Mouse (Mus musculus) megakaryocyte progenitor cell, adult 5-6 weeks (primary cell): ENCODE data around the gene Slco1a6. TPM values are rescaled to one million over a fixed set of nuclear protein-coding genes. Genes with fewer than 3 reads are reported as not detected.
A peak's percentile ranks its signal among the peaks of the same experiment; 100 is the strongest.

Experiments used
- ATAC-seq: replicated peaks from 2 replicates; pipeline ENCODE4 v1.8.0; 2016; ENCODE audit warnings: mild to moderate bottlenecking, moderate TSS enrichment, inconsistent platforms; ENCODE audit not compliant: poor library complexity
- total RNA-seq, 2 experiments: library from RNA; stranded (forward) in 1 of 2; stranded (reverse) in 1 of 2; fragments of 157-497, 149-512 nt in 1 of 2; fragments of 200-1000 nt in 1 of 2; gene quantifications; 2 replicates each; pipeline versions ENCODE4 v1.2.3 to v1.2.4; 2015 to 2017

Gene Slco1a6
- total RNA-seq, 2 experiments from 2014 or later: not detected

GRCm38 (mm10) chr6:142040306-142041175 lies 167.8 kb downstream of the Slco1a6 start:
- peak; percentile 96 for ATAC-seq

DNA sequence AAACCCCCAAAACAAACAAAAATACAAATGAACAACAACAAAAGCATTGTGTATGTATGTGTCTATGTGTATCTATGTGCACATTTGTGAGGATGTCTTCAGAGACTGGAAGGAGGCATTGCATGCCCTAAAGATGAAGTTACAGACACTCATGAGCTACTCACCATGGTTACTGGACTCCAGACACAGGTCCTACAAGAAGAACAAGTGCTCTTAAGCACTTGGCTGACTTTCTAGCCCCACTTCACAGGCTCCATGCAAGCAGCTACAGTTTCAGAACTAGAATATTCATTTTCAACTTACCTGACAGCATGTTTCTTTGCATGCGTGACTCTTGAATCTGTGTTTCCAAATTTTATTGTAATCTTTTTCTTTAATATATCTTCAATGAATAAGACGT lies 172.6 kb downstream of the Slco1a6 start:
- no peak for ATAC-seq

Other genes with a start within 250 kb of the Slco1a6 start
- not detected in 2 replicates for gene Gm6614, start 197.1 kb downstream of the Slco1a6 start, total RNA-seq (2015)
- gene Gm6614, start 197.1 kb downstream of the Slco1a6 start, total RNA-seq (2017): not detected in 2 replicates
- gene Iapp, start 89.9 kb upstream of the Slco1a6 start, total RNA-seq (2015): not detected in 2 replicates
- gene Iapp, start 89.9 kb upstream of the Slco1a6 start, total RNA-seq (2017): not detected in 2 replicates
- not detected in 2 replicates for gene Slco1a5, start 114.5 kb upstream of the Slco1a6 start, total RNA-seq (2015)
- not detected in 2 replicates for gene Slco1a5, start 114.5 kb upstream of the Slco1a6 start, total RNA-seq (2017)
- 11.1 and 11.3 TPM in 2 replicates for gene Pyroxd1, start 137.1 kb upstream of the Slco1a6 start, total RNA-seq (2015)
- gene Pyroxd1, start 137.1 kb upstream of the Slco1a6 start, total RNA-seq (2017): 11.9 and 16.1 TPM in 2 replicates
- 32.8 and 53.8 TPM in 2 replicates for gene Recql, start 178.6 kb upstream of the Slco1a6 start, total RNA-seq (2015)
- 43.0 and 45.4 TPM in 2 replicates for gene Recql, start 178.6 kb upstream of the Slco1a6 start, total RNA-seq (2017)
- 32.4 and 36.8 TPM in 2 replicates for gene Golt1b, start 178.7 kb upstream of the Slco1a6 start, total RNA-seq (2015)
- 33.1 and 40.1 TPM in 2 replicates for gene Golt1b, start 178.7 kb upstream of the Slco1a6 start, total RNA-seq (2017)
- gene Spx, start 204.9 kb upstream of the Slco1a6 start, total RNA-seq (2015): not detected in 2 replicates
- gene Spx, start 204.9 kb upstream of the Slco1a6 start, total RNA-seq (2017): not detected in 2 replicates